Mouse (Mus musculus) embryonic facial prominence, embryonic 10.5 days (tissue): ENCODE results near the gene Slc9a1. TPM values are rescaled to one million over a fixed set of nuclear protein-coding genes. Genes with fewer than 3 reads are reported as not detected.

Source experiments
- DNase-seq: peaks from one replicate; pipeline ENCODE4 v3.0.0-alpha.2; 2017; ENCODE audit warnings: low spot score
- H3K27ac ChIP-seq: fragments of 300-500 bp; sonication (generic); replicated peaks from 2 replicates; pipeline ENCODE4 v1.5.1; 2016; ENCODE audit warnings: mild to moderate bottlenecking
- H3K27me3 ChIP-seq: fragments of 300-500 bp; sonication (generic); replicated peaks from 2 replicates; pipeline ENCODE4 v1.6.1; 2016; ENCODE audit warnings: low read depth, mild to moderate bottlenecking; ENCODE audit not compliant: poor library complexity, severe bottlenecking
- H3K36me3 ChIP-seq: fragments of 300-500 bp; sonication (generic); replicated peaks from 2 replicates; pipeline ENCODE4 v1.6.1; 2016; ENCODE audit warnings: mild to moderate bottlenecking, moderate library complexity
- H3K4me1 ChIP-seq: fragments of 300-500 bp; sonication (generic); 2 replicates; pipeline ENCODE4 v1.6.1; 2016
- H3K4me3 ChIP-seq: fragments of 300-500 bp; sonication (generic); 2 replicates; pipeline ENCODE4 v1.5.1; 2016; ENCODE audit warnings: mild to moderate bottlenecking, moderate library complexity
- H3K9me3 ChIP-seq: fragments of 300-500 bp; sonication (generic); 2 replicates; pipeline ENCODE4 v1.6.1; 2016; ENCODE audit warnings: mild to moderate bottlenecking
- WGBS: fragments of 180-500 bp; shearing (Covaris S2); methylation state at CpG from one replicate; pipeline ENCODE4 v1.1.7; 2016; 5-methylcytosine and 5-hydroxymethylcytosine counted together
- polyA plus RNA-seq: library from polyadenylated mRNA; unstranded; fragments of >200 nt; fragmentation: Nextera tagmentation; extraction: Ambion mirVana; gene quantifications from 2 replicates; pipeline ENCODE4 v1.2.1, GENCODE M21; 2016

The Slc9a1 gene
- polyA plus RNA-seq, 1 experiment from 2014 or later: 9.0 TPM

DNA sequence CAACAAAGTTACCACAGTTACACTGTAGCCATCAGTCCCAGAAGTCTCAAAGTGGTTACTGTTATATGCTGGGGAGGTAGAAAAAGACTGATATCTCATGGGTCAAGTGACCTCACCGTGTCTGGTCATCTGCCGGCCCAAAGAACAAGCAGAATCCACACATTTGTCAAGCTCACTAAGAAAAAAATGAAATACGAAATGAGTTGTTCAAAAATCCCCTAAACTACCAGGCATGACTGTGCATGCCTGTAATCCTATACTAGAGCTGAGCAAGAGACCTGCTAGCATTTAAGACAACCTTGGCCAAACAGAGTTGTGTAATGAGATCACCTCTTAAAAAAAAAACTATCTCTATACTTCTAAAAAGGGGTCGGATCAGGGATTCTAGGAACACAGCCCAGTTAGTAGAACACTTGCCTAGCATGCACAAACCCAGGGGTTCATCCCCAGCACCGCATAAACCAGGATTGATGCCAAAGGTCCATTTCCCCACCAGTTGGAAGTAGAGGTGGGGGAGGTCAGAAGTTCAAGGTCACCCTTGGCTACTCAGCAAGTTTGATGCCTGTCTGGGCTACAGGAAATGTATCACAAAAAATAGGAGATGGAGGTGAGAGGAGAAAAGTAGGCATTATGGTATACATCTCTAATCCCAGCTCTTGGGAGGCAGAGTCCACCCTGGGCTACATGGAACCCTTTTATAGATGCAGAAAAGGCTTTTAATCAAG lies 21.3 kb upstream of the Slc9a1 start:
- WGBS: 84% methylated on average over 5 of the region's 5 CpGs
- no peak for DNase-seq
- Histone ChIP-seq H3K27me3 (no peaks in the 10 kb centered on the region; the same call in 1 of the 2 replicates), H3K4me3 (no peak overlapping the region), H3K36me3 (no peaks in the 10 kb centered on the region), H3K9me3 (no peaks in the 10 kb centered on the region), H3K27ac (no peak overlapping the region), H3K4me1 (no peaks in the 10 kb centered on the region)

DNA sequence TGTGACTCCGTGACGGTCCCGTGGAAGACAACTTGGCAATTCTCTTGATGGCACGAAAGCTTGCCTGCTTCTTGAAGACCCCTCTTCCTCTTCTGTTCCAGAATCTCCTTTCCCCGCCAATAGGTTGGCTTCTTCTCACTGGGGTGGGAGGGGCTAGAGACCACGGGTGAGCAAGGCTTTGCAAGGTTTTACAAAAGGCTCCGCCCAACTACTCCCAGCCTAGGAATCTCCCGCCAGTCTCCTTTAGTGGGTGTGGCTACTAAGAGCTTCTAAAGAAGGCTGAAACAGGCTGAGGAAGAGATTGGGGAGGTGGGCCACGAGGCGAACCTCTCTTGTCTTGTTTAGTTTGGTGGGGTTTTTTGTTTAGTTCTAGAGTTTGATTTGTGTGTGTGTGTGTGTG lies 16.7 kb upstream of the Slc9a1 start:
- Histone ChIP-seq H3K27ac (no peak overlapping the region), H3K27me3 (no peaks in the 10 kb centered on the region), H3K4me1 (no peaks in the 10 kb centered on the region), H3K4me3 (no peak overlapping the region), H3K9me3 (no peaks in the 10 kb centered on the region), H3K36me3 (no peaks in the 10 kb centered on the region)
- DNase-seq: no peak
- WGBS: 76% methylated on average over 10 of the region's 10 CpGs

DNA sequence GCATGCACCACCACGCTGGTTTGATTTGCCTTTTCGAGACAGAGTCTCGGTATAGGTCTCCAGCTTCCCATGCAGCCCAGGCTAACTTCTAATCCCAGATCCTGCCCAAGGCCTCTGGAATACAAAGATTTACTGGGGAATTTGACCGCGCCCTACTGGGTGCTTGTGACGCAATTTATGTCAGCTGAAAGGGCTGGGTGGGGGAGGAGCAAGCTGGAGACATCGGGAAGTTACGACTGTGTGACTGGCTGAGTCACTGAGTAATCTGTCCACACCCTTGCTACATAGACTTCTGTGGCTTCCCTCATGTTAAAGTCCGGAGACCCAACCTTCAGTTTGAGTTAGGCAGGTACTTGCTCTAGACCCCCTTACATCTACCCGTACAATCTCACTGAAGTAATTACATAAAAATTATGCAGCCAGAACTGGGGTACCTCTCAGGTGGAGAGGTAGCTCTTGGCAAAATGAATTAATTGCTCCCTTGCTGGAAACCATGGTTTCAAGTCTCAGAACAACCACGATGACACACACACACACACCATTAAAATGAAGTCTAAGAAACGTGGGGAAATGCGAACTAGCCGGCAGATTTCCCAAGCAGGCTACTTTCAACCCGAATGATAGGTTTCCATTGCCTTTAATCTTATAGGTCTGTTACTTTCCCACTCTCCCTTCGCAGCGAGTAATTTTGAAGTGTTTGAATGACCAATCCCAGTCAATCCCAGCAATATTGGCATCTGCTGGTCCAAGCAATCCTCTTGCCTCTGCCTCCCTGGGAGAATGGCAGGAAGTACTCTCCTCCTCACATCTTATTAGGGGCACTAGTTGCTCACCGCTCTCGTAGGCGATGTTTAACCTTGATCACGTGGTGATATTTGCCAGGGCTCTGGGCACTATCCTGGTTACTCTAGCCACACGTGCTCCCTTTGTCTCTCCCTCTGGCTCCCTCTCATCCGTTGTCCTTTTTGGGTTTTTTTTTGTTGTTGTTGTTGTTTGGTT lies 15.8 kb upstream of the Slc9a1 start, which contains the start of gene Wdtc1:
Gene Wdtc1 (minus strand): TSS at position 115 of the 999 bp plus-strand sequence.
- no peaks in the 10 kb centered on the region for H3K4me1 ChIP-seq
- H3K36me3 ChIP-seq: no peaks in the 10 kb centered on the region
- no peak within 1 kb of the TSS for H3K4me3 ChIP-seq
- no peaks in the 10 kb centered on the region for H3K9me3 ChIP-seq
- 91% methylated on average over 23 of the region's 23 CpGs for WGBS
- no peaks in the 10 kb centered on the region for H3K27me3 ChIP-seq
- no peak for DNase-seq
- no peak within 1 kb of the TSS for H3K27ac ChIP-seq

DNA sequence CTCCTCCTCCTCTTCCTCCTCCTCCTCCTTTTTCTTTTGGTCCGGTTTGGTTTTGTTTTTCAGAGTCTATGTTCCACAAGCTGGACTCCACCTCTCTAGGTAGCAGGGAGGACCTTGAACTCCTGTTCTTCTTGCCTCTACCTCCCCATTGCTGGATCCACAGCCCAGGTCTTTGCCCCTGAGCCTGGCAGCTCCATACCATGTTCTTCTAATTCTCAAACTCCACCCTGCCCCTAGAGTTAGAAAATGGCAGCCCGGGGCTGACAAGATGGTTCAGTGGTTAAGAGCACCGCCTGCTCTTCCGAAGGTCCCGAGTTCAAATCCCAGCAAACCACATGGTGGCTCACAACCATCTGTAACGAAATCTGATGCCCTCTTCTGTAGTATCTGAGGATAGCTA lies 14.9 kb upstream of the Slc9a1 start:
- Histone ChIP-seq H3K27ac (no peak overlapping the region), H3K36me3 (no peaks in the 10 kb centered on the region), H3K4me1 (no peaks in the 10 kb centered on the region), H3K4me3 (no peak overlapping the region), H3K27me3 (no peaks in the 10 kb centered on the region), H3K9me3 (no peaks in the 10 kb centered on the region)
- 94% methylated on average over 6 of the region's 6 CpGs for WGBS
- DNase-seq: no peak

DNA sequence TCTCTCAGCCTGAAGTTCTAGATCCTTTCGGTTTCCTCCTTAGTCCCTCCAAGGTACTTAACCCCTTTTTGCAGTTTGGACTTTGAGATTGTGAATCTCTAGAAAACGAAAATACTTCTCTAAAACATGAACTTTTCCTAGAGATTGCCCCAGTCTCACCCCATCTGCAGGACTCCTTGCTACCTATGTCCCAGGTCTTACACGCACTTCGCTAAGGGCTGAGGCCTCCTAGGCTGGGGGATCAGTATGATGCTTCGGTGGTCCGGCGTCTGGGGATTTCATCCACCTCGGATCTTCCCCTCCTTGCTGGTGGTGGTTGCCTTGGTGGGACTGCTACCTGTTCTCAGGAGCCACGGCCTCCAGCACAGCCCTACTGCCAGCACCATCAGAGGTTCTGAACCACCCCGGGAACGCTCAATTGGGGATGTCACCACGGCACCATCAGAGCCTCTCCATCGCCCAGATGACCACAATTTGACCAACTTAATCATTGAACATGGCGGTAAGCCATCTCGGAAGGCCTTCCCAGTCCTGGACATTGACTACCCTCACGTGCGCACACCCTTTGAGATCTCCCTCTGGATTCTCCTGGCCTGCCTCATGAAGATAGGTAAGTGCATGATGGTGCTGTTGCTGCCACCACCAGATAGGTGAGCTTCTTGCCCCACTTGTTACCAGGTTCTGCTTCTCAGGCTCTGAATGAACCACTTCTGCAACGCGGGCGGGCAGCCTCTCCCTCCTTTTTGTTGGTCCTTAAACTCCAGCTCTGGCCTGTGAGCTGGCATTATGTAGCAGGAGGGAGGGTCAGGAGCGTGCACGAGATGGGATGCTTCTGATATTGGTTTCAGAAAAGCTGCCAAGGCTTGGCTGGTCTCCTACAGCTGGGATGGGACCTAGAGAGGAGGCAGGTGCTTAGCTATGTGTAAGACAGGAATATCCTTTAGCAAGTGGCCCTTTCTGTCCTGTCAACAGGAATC lies 1.1 kb downstream of the Slc9a1 start:
- DNase-seq: no peak
- Histone ChIP-seq H3K4me3 (peak overlapping the region; percentile 94), H3K27me3 (no peaks in the 10 kb centered on the region), H3K4me1 (peaks cover 51% of the 10 kb centered on the region), H3K36me3 (peaks cover 18% of the 10 kb centered on the region), H3K9me3 (no peaks in the 10 kb centered on the region), H3K27ac (peak overlapping the region; percentile 94)
- 76% methylated on average over 22 of the region's 22 CpGs for WGBS

DNA sequence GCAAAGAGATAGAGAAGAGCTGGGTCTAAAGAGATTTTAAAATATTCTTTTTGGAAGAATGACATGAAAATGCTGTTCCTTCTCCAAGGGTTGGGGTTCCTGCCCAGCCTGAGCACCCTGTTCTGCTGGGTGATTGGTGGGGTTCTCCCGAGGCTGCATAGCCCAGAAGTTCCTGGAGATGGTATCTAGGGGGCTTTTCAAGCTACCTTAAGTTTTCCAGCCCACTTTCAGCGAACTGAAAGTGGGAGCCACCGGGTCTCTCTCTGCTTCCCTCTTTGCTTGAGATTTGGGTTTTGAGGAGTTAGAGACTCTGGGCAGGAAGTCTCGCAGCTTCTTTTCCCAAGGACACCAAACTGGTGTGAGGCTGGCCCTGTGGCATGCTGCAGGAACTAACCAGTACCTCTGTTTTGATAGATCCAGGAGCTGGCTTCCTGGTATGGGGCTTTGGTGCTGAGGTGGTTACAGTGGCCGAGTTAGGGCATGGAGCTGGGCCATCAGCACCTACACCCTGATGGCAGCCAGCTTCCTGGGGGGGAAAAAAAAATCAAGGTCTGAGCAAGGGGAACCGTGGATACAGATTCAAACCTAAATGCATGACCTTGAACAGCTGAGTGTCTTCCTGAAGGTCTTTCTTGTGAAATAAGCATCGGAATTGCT lies 2.2 kb downstream of the Slc9a1 start:
- Histone ChIP-seq H3K27me3 (no peaks in the 10 kb centered on the region), H3K9me3 (no peaks in the 10 kb centered on the region), H3K27ac (no peak overlapping the region), H3K4me1 (peaks cover 60% of the 10 kb centered on the region), H3K4me3 (peak overlapping the region; percentile 94), H3K36me3 (peaks cover 18% of the 10 kb centered on the region)
- DNase-seq: no peak
- 81% methylated on average over 7 of the region's 7 CpGs for WGBS

DNA sequence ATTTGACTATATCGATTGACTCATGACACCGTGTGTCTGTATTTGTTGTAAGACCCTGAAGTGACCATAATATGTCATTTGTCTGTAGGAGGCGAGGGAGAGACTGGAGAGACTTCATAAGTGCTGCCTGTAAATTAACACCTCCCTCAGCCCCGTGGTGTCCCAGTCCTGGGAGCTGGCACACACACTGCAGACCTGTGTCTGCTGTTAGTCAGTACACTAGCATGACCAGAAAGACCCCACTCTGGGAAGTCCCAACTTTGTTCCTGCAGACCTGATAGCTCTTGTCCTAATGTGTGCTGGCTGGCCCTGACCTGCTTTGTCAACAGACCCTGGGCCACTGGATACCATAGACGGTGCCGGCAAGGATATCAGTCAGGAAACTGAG lies 2.8 kb downstream of the Slc9a1 start:
- peaks cover 64% of the 10 kb centered on the region for H3K4me1 ChIP-seq
- no peak for DNase-seq
- peak overlapping the region; percentile 94; the same call in 1 of the 2 replicates for H3K4me3 ChIP-seq
- no peaks in the 10 kb centered on the region for H3K27me3 ChIP-seq
- no peaks in the 10 kb centered on the region for H3K9me3 ChIP-seq
- H3K36me3 ChIP-seq: peaks cover 18% of the 10 kb centered on the region
- no peak overlapping the region for H3K27ac ChIP-seq
- 76% methylated on average over 6 of the region's 6 CpGs for WGBS

DNA sequence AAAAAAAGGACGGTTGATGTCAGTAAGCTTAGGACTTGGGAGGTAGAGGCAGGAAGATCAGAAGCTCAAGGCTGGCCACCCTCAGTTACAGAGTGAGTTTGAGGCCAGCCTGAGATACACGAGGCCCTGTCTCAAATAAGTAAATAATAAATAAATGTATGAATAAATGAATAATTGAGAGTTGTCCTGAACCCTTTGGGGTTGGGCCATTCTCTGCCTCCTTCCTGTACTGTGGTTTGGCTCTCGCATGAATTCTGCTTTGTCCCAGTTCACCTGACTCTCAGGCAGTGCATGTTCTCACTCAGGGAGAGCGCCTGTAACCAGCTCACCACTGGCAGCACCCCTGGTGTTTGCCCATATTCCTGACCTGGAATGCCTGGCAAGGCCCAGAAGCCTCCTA lies 4.5 kb downstream of the Slc9a1 start:
- peaks cover 18% of the 10 kb centered on the region for H3K36me3 ChIP-seq
- H3K27ac ChIP-seq: no peak overlapping the region
- H3K4me1 ChIP-seq: peaks cover 82% of the 10 kb centered on the region
- H3K4me3 ChIP-seq: no peak overlapping the region
- WGBS: 83% methylated on average over 4 of the region's 4 CpGs
- DNase-seq: no peak
- no peaks in the 10 kb centered on the region for H3K27me3 ChIP-seq
- no peaks in the 10 kb centered on the region for H3K9me3 ChIP-seq

DNA sequence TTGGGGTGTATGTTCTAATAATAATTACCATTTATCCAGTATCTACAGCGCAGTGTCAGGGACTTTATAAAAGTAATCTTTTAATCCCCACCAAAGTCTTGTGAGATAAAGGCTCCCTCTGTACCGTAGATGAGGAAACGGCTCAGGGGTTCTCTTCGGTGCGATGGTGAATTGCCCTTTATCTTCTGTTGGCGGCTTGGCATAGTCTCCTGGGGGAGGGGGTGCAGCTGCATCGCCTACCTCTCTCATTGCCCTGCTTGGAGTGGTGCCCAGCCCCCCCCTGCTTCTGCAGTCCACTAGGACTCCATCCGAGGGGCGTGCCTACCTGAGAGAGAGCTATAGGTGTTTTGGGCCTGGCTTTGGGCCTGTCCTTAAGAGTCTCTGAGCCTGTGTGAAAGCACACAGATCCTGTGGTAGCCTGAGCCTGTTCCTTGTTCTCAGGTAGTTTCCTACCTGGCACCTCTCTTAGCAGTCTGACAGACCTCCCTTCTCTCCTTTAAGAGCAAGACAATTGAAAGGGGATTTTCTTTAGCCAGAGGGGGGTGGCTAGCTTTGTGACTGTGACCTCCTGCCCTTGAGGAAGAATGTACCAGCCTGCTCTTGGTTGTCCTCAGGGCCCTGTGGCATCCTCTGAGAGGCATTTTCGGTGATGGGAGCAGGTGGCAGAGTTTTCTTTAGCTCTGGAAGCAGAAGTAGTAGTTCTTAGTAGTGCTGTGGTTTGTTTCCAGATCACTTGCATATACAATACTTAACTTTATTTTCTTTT lies 6.5 kb downstream of the Slc9a1 start:
- Histone ChIP-seq H3K4me3 (no peak overlapping the region), H3K9me3 (no peaks in the 10 kb centered on the region), H3K4me1 (peaks cover 87% of the 10 kb centered on the region), H3K27me3 (no peaks in the 10 kb centered on the region), H3K36me3 (peaks cover 18% of the 10 kb centered on the region), H3K27ac (no peak overlapping the region)
- WGBS: 67% methylated on average over 10 of the region's 10 CpGs
- no peak for DNase-seq

DNA sequence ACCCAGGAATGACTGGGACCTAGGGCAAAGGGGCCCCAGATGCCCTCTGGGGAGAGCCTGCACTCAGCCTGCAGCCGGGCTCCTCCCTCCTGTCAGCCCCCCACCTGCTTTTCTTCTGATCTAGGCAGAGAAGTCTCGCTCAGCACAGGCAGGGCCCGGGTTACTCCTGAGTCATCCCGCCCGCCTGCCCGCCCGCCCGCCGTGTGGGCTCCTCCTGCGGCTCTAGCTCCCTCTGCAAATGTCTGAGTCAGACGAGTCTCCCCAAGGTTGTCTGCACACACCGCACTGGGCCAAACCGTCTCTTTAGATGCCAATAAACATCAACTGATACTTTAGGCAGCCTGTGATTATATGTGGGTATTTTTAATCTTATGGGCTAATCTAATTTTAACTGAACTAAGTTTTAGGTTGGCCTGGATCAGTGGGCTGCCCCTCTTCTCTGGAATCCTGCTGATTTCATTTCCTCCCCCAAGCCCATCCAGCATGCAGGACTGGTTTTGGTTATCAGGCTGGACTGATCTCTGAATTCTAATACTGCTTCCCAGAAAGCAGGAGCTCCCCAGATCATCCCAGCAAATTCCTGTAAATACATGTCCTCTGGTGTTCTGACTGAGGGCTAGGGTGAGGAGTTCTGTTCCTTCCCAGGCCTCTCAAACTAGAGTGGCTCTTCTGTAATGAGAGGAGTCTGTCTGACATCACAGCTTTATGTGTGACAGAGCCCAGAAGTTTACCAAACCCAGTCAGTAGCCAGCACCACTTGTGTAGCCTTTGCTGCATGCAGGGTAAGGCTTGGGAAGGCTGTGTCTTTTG lies 8.9 kb downstream of the Slc9a1 start:
- H3K9me3 ChIP-seq: no peaks in the 10 kb centered on the region
- H3K36me3 ChIP-seq: peaks cover 27% of the 10 kb centered on the region
- 4% methylated on average over 13 of the region's 13 CpGs for WGBS
- peaks cover 66% of the 10 kb centered on the region for H3K4me1 ChIP-seq
- DNase-seq: peak; percentile 75
- no peaks in the 10 kb centered on the region for H3K27me3 ChIP-seq
- H3K4me3 ChIP-seq: peak overlapping the region; percentile 39
- peak overlapping the region; percentile 81 for H3K27ac ChIP-seq
